Mouse (Mus musculus) stomach, postnatal 0 days (tissue): ENCODE results near the gene Hist1h1c. TPM values are rescaled to one million over a fixed set of nuclear protein-coding genes. Genes with fewer than 3 reads are reported as not detected.

ENCODE experiments used
- ATAC-seq: fragments of 200-750 bp; cut with Nextera tagmentation; 2 replicates; pipeline ENCODE4 v1.8.0; 2017; ENCODE audit not compliant: low FRiP score, low TSS enrichment
- DNase-seq: peaks from one replicate; pipeline ENCODE4 v3.0.0-alpha.2; 2016; ENCODE audit warnings: low spot score
- H3K27ac ChIP-seq: fragments of 300-500 bp; sonication (generic); replicated peaks from 2 replicates; pipeline ENCODE4 v1.5.1; 2014; ENCODE audit warnings: mild to moderate bottlenecking, control low read depth
- H3K27me3 ChIP-seq: fragments of 300-500 bp; sonication (generic); 2 replicates; pipeline ENCODE4 v1.6.1; 2014; ENCODE audit warnings: low read length; ENCODE audit not compliant: control insufficient read depth, insufficient read depth
- H3K36me3 ChIP-seq: fragments of 300-500 bp; sonication (generic); 2 replicates; pipeline ENCODE4 v1.6.1; 2014; ENCODE audit warnings: low read length, mixed read lengths; ENCODE audit not compliant: control insufficient read depth, insufficient read depth
- H3K4me1 ChIP-seq: fragments of 300-500 bp; sonication (generic); replicated peaks from 2 replicates; pipeline ENCODE4 v1.6.1; 2014; ENCODE audit warnings: antibody characterized with exemption; ENCODE audit not compliant: control insufficient read depth, insufficient read depth
- H3K4me2 ChIP-seq: fragments of 300-500 bp; sonication (generic); replicated peaks from 2 replicates; pipeline ENCODE4 v1.6.1; 2014; ENCODE audit warnings: low read depth, mild to moderate bottlenecking, control low read depth, moderate library complexity
- H3K4me3 ChIP-seq: fragments of 300-500 bp; sonication (generic); 2 replicates; pipeline ENCODE4 v1.5.1; 2014; ENCODE audit warnings: low read depth, low read length, control low read depth
- H3K9ac ChIP-seq: fragments of 300-500 bp; sonication (generic); 2 replicates; pipeline ENCODE4 v1.6.1; 2014; ENCODE audit warnings: mild to moderate bottlenecking, low read length, control low read depth, mixed read lengths
- H3K9me3 ChIP-seq: fragments of 300-500 bp; sonication (generic); 2 replicates; pipeline ENCODE4 v1.6.1; 2016; ENCODE audit warnings: low read length; ENCODE audit not compliant: control insufficient read depth
- CTCF ChIP-seq: IDR thresholded peaks from 2 replicates; pipeline ENCODE4 v1.5.1; 2016; ENCODE audit warnings: antibody characterized with exemption, low read depth, mild to moderate bottlenecking, moderate library complexity
- EP300 ChIP-seq: optimal IDR thresholded peaks from 2 replicates; pipeline ENCODE3; 2016; ENCODE audit warnings: antibody characterized with exemption
- WGBS: fragments of 180-500 bp; shearing (Covaris S2); extraction: QIAGEN DNeasy Blood & Tissue Kit; methylation state at CpG from one replicate; pipeline ENCODE4 v1.1.7; 2014; 5-methylcytosine and 5-hydroxymethylcytosine counted together
- microRNA-seq: library from miRNA; unstranded; fragments of <30 nt; microRNA quantifications from one replicate; pipeline ENCODE4, GENCODE M21; 2016
- polyA plus RNA-seq: library from polyadenylated mRNA; unstranded; fragments of >200 nt; fragmentation: Nextera tagmentation; extraction: Ambion mirVana; gene quantifications from 2 replicates; pipeline ENCODE4 v1.2.1, GENCODE M21; 2015

The Hist1h1c gene
- polyA plus RNA-seq, 1 experiment from 2014 or later = 104 TPM

DNA sequence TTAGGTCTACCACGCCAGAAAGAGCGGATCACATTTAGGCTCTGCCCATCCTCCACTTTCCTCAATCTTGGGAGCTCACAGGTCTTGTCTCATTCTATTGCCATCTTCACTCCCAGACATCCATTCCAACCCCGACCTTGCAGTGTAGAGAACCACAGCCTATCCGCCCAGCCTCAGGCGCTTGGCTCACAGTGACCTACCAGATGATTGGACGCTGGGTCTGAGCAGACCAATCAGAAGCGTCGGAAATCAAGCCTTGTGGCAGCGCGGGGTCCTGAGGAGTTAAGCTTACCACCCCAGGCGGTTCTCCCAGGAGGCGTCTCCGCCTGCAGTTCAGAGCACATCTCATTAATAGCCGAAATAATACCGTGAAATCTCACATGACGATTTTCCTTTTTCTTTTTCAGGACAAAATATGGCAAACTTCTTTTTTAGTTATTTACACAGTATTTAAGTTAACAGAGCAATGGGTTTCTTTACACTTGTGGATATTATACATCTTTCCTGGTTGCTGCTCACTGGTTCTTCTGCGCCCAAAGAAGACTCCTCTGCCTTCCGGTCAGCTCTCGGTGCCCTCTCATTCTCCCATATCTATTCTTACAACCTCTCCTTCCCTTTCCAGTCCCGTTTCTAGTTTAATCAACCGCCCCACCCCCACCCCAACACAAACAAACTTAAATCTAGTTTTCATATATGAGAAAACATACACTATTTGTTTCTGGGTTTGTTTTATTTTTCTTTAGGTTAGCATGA is 34.1 kb downstream of the Hist1h1c start:
- peaks cover 3% of the 10 kb centered on the region; the same call in 1 of the 2 replicates for H3K4me1 ChIP-seq
- no peak overlapping the region for H3K9ac ChIP-seq
- H3K4me2 ChIP-seq = peak overlapping the region; percentile 31; the same call in 1 of the 2 replicates
- no peaks in the 10 kb centered on the region for H3K27me3 ChIP-seq
- DNase-seq (peak; percentile 40), ATAC-seq (peak; percentile 71; the same call in 1 of the 2 replicates)
- WGBS = 20% methylated on average over 21 of the region's 21 CpGs
- TF ChIP-seq CTCF = no peak
- TF ChIP-seq EP300 = no peak
- peak overlapping the region; percentile 13; the same call in 1 of the 2 replicates for H3K4me3 ChIP-seq
- no peak overlapping the region for H3K27ac ChIP-seq
- H3K9me3 ChIP-seq = no peaks in the 10 kb centered on the region
- no peaks in the 10 kb centered on the region for H3K36me3 ChIP-seq

DNA sequence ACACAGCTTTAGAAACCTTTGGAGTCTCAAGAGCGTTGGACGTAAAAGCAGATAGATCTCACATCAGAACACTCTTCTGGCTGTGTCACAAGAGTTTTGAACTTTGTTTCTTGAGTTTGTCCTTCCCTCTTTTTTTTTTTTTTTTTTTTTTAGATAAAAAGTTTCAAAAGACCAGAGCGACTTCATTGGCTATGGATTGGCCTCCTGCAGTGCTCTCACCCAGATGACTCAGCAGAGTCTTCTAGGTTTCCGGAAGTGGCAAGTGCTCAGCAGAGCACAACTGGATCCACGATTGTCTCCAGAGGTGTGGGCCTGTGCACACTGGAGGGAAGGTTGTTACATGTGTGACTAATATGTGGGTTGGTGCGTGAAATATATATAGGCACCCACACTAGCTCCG is 39.7 kb downstream of the Hist1h1c start:
- no peaks in the 10 kb centered on the region for H3K27me3 ChIP-seq
- no peaks in the 10 kb centered on the region for H3K36me3 ChIP-seq
- H3K9me3 ChIP-seq = no peaks in the 10 kb centered on the region
- DNase-seq (no peak), ATAC-seq (no peak)
- H3K27ac ChIP-seq = no peak overlapping the region
- 93% methylated on average over 7 of the region's 7 CpGs for WGBS
- H3K4me3 ChIP-seq = no peak overlapping the region
- TF ChIP-seq CTCF = no peak
- no peaks in the 10 kb centered on the region for H3K4me1 ChIP-seq
- H3K9ac ChIP-seq = no peak overlapping the region
- no peak overlapping the region for H3K4me2 ChIP-seq

DNA sequence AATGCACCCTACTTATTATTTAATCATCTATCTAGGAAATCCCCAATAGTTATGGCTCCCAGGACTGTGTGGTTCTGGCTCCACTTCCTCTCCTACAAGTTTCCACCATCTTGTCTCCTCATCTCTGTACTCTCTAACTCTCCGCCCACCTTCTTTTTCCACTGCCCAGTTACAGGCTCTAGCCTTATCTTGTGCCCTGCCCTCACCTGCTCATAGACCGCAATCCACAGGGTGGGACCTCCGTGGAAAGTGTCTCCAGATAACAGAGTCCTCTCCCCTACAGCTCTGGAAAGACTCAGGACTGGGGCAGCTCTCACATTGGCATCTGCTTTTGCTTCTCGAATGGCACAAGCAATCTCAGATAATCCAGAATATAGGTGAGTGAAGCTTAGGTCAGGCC is 40.4 kb downstream of the Hist1h1c start:
- Histone ChIP-seq H3K9ac (no peak overlapping the region), H3K4me2 (no peak overlapping the region), H3K4me1 (no peaks in the 10 kb centered on the region), H3K36me3 (no peaks in the 10 kb centered on the region), H3K27me3 (no peaks in the 10 kb centered on the region), H3K9me3 (no peaks in the 10 kb centered on the region), H3K27ac (no peak overlapping the region), H3K4me3 (no peak overlapping the region)
- TF ChIP-seq CTCF = no peak
- TF ChIP-seq EP300 = no peak
- whole genome bisulfite sequencing = 67% methylated on average over 4 of the region's 4 CpGs
- peak; percentile 45; the same call in 1 of the 2 replicates for ATAC-seq
- no peak for DNase-seq

Small RNAs within 50 kb of the gene (microRNA-seq; reads per million reads assigned to microRNA genes)
- not detected for gene Gm44314
- not detected for gene Gm44484

Other genes with a start within 250 kb of the Hist1h1c start
- 0.04 and 0.07 TPM in 2 replicates for gene Btn2a2, start 250.0 kb upstream of the Hist1h1c start, polyA plus RNA-seq
- gene Hist1h4h, start 207.8 kb upstream of the Hist1h1c start, polyA plus RNA-seq = 13.7 and 18.3 TPM in 2 replicates
- gene Hist1h2af, start 204.9 kb upstream of the Hist1h1c start, polyA plus RNA-seq = 4.5 and 8.9 TPM in 2 replicates
- gene Hist1h3g, start 203.4 kb upstream of the Hist1h1c start, polyA plus RNA-seq = 2.3 and 3.4 TPM in 2 replicates
- gene Hist1h2bh, start 195.4 kb upstream of the Hist1h1c start, polyA plus RNA-seq = 0.30 and 0.62 TPM in 2 replicates
- 0.51 and 0.78 TPM in 2 replicates for gene Hist1h3f, start 194.8 kb upstream of the Hist1h1c start, polyA plus RNA-seq
- gene Hist1h4f, start 187.2 kb upstream of the Hist1h1c start, polyA plus RNA-seq = 0.38 TPM in 1 of 2 replicates, not detected in the other
- 0.22 and 0.34 TPM in 2 replicates for gene Hist1h1d, start 185.5 kb upstream of the Hist1h1c start, polyA plus RNA-seq
- 1.6 and 3.3 TPM in 2 replicates for gene Hist1h3e, start 176.4 kb upstream of the Hist1h1c start, polyA plus RNA-seq
- gene Hist1h2ae, start 167.6 kb upstream of the Hist1h1c start, polyA plus RNA-seq = 15.3 and 29.5 TPM in 2 replicates
- gene Hist1h2bg, start 167.4 kb upstream of the Hist1h1c start, polyA plus RNA-seq = 4.9 and 10.5 TPM in 2 replicates
- gene Hist1h2bf, start 164.6 kb upstream of the Hist1h1c start, polyA plus RNA-seq = 1.1 and 3.2 TPM in 2 replicates
- 0.67 and 0.79 TPM in 2 replicates for gene Hist1h2ad, start 164.4 kb upstream of the Hist1h1c start, polyA plus RNA-seq
- gene Hist1h3d, start 163.0 kb upstream of the Hist1h1c start, polyA plus RNA-seq = 1.7 and 4.2 TPM in 2 replicates
- gene Hist1h4d, start 157.2 kb upstream of the Hist1h1c start, polyA plus RNA-seq = 32.0 and 48.7 TPM in 2 replicates
- gene Hist1h2be, start 117.7 kb upstream of the Hist1h1c start, polyA plus RNA-seq = 0.64 and 0.73 TPM in 2 replicates
- 5.9 and 9.1 TPM in 2 replicates for gene Hist1h1e, start 116.2 kb upstream of the Hist1h1c start, polyA plus RNA-seq
- 0.57 and 0.74 TPM in 2 replicates for gene Hist1h2ac, start 54.9 kb upstream of the Hist1h1c start, polyA plus RNA-seq
- gene Hist1h2bc, start 54.6 kb upstream of the Hist1h1c start, polyA plus RNA-seq = 105 and 115 TPM in 2 replicates
- not detected in 2 replicates for gene Hist1h1t, start 43.0 kb upstream of the Hist1h1c start, polyA plus RNA-seq
- gene Hist1h4c, start 40.4 kb upstream of the Hist1h1c start, polyA plus RNA-seq = 2.1 and 3.2 TPM in 2 replicates
- 11.2 and 12.9 TPM in 2 replicates for gene Hfe, start 28.0 kb upstream of the Hist1h1c start, polyA plus RNA-seq
- 1.2 and 1.8 TPM in 2 replicates for gene Hist1h3c, start 6.8 kb downstream of the Hist1h1c start, polyA plus RNA-seq
- 0.40 and 0.91 TPM in 2 replicates for gene Hist1h2bb, start 7.9 kb downstream of the Hist1h1c start, polyA plus RNA-seq
- gene Hist1h2ab, start 12.3 kb downstream of the Hist1h1c start, polyA plus RNA-seq = 7.3 and 15.7 TPM in 2 replicates
- 3.9 and 6.7 TPM in 2 replicates for gene Hist1h3b, start 13.5 kb downstream of the Hist1h1c start, polyA plus RNA-seq
- gene Hist1h4b, start 18.2 kb downstream of the Hist1h1c start, polyA plus RNA-seq = 0.46 and 2.0 TPM in 2 replicates
- 0.34 and 0.80 TPM in 2 replicates for gene Hist1h4a, start 22.4 kb downstream of the Hist1h1c start, polyA plus RNA-seq
- 1.9 and 3.7 TPM in 2 replicates for gene Hist1h3a, start 23.6 kb downstream of the Hist1h1c start, polyA plus RNA-seq
- gene Hist1h1a, start 24.9 kb downstream of the Hist1h1c start, polyA plus RNA-seq = 0.64 and 1.4 TPM in 2 replicates
- gene Trim38, start 31.1 kb downstream of the Hist1h1c start, polyA plus RNA-seq = 0.18 and 0.29 TPM in 2 replicates
- gene Slc17a2, start 68.2 kb downstream of the Hist1h1c start, polyA plus RNA-seq = 0.59 and 0.61 TPM in 2 replicates
- not detected in 2 replicates for gene Slc17a3, start 100.6 kb downstream of the Hist1h1c start, polyA plus RNA-seq
- not detected in 2 replicates for gene Slc17a1, start 128.9 kb downstream of the Hist1h1c start, polyA plus RNA-seq
- gene Slc17a4, start 176.2 kb downstream of the Hist1h1c start, polyA plus RNA-seq = 0.07 and 0.21 TPM in 2 replicates
- not detected in 2 replicates for gene Hist1h2ba, start 195.3 kb downstream of the Hist1h1c start, polyA plus RNA-seq
- not detected in 2 replicates for gene Hist1h2aa, start 195.7 kb downstream of the Hist1h1c start, polyA plus RNA-seq